In genomic region chr14:30626756-30627742, GRCm38 (mm10) we compare ENCODE assay signal across 7 mouse cellular contexts. TPM values are rescaled to one million over a fixed set of nuclear protein-coding genes. Genes with fewer than 3 reads are reported as not detected.
DNase-seq lines count a peak whose midpoint lies in the region; ATAC-seq lines count a peak whose summit lies in the region.

No protein-coding gene starts in this region.

- DNase-seq in A20 (ENCODE audit: low read depth, low spot score): peak; percentile 56
- peak; percentile 29 for DNase-seq in CD4-positive, CD25-positive, alpha-beta regulatory T cell, adult 2 months (ENCODE audit: low read depth, low spot score)
- no peak for DNase-seq in cerebellum, adult 11 months
- DNase-seq in cerebellum, postnatal 10 days: no peak
- DNase-seq in cerebellum, adult 11-12 months: no peak

- H3K4me3 ChIP-seq in heart, embryonic 14.5 days (ENCODE audit: control insufficient read depth in 1 of 2, insufficient read depth in 1 of 2, low read depth in 1 of 2, low read length in 2 of 2): peak overlapping the region; percentile 65 to 80
- peak overlapping the region; percentile 10; the same call in 1 of the 2 replicates for H3K4me3 ChIP-seq in macrophage (ENCODE audit: inconsistent target)

- no peaks in the 10 kb centered on the region for H3K36me3 ChIP-seq in heart, embryonic 14.5 days (ENCODE audit: control insufficient read depth, insufficient read depth, low read length)
- H3K36me3 ChIP-seq in macrophage (ENCODE audit: inconsistent target): peaks cover 4% of the 10 kb centered on the region; the same call in 1 of the 2 replicates

- peak overlapping the region; percentile 84 for H3K4me2 ChIP-seq in heart, embryonic 14.5 days (ENCODE audit: low read length)

- peak overlapping the region in 1 of 2 experiments; percentile 61; a peak in 3 of 4 replicates for H3K27ac ChIP-seq in heart, embryonic 14.5 days (replicated peaks in 1 of 2; ENCODE audit: control insufficient read depth in 1 of 2, insufficient read depth in 1 of 2, low read depth in 2 of 2, low read length in 2 of 2)
- H3K27ac ChIP-seq in macrophage: peak overlapping the region; percentile 90

- WGBS in heart, embryonic 14.5 days: 62% methylated on average over 12 of the region's 12 CpGs
- WGBS in macrophage (ENCODE audit: missing documents): 0% methylated on average over 9 of the region's 12 CpGs

- no peaks in the 10 kb centered on the region for H3K27me3 ChIP-seq in heart, embryonic 14.5 days (ENCODE audit: control insufficient read depth, insufficient read depth, low read length)

- peaks cover 38% of the 10 kb centered on the region for H3K79me2 ChIP-seq in macrophage (ENCODE audit: inconsistent target)

- no peak for ATAC-seq in heart, embryonic 14.5 days (ENCODE audit: insufficient number of reproducible peaks, insufficient read depth, low FRiP score, low read depth)

- peaks cover 5 to 30% of the 10 kb centered on the region in 2 experiments; a peak in 3 of 4 replicates for H3K4me1 ChIP-seq in heart, embryonic 14.5 days (ENCODE audit: control insufficient read depth in 2 of 2, insufficient read depth in 2 of 2, low read length in 2 of 2)

- no peaks in the 10 kb centered on the region for H3K9me3 ChIP-seq in heart, embryonic 14.5 days (ENCODE audit: control insufficient read depth, low read length)

- H3K9ac ChIP-seq in heart, embryonic 14.5 days (ENCODE audit: low read length): peak overlapping the region; percentile 84; the same call in 1 of the 2 replicates

RNA-seq across cellular contexts. Expression of gene Prkcd, which starts 1.0 kb away (rescaled TPM):
- polyA plus RNA-seq in heart, embryonic 14.5 days (2014; fragmentation: Nextera tagmentation; extraction: Ambion mirVana): 38.4 and 38.6 TPM in 2 replicates
- 1,000 to 10,000 TPM in 23 of 26 experiments, 100 to 1,000 TPM in 3; 920 to 2,399 (median 1,316) TPM for total RNA-seq in macrophage (2018; cell fraction: chromatin; rRNA removed)
- 100 to 1,000 TPM; 168 to 279 (median 213) TPM for total RNA-seq in macrophage (2018; cell fraction: cytosol; rRNA removed)
- total RNA-seq in macrophage (2018; cell fraction: nucleus; rRNA removed): 1,000 to 10,000 TPM in 7 of 26 experiments, 100 to 1,000 TPM in 19; 420 to 1,209 (median 753) TPM
- polyA plus RNA-seq in macrophage (2018): 108 to 303 TPM (median 176 TPM) in 3 replicates

RNA-seq across cellular contexts. Expression of gene Rft1, which starts 27.1 kb away (rescaled TPM):
- 10.6 and 11.8 TPM in 2 replicates for polyA plus RNA-seq in heart, embryonic 14.5 days (2014; fragmentation: Nextera tagmentation; extraction: Ambion mirVana)
- total RNA-seq in macrophage (2018; cell fraction: chromatin; rRNA removed): 10 to 100 TPM; 15.0 to 88.5 (median 53.0) TPM
- total RNA-seq in macrophage (2018; cell fraction: cytosol; rRNA removed): 10 to 100 TPM; 10.8 to 21.9 (median 16.2) TPM
- total RNA-seq in macrophage (2018; cell fraction: nucleus; rRNA removed): 10 to 100 TPM; 13.2 to 52.7 (median 28.8) TPM
- polyA plus RNA-seq in macrophage (2018): 11.3 to 19.5 TPM (median 16.6 TPM) in 3 replicates

Comparison
In these comparisons a context has a peak if more than half of its experiments do, and no peak if none do; other contexts are left out.
1. DNase-seq: peak in A20 (single experiment) and CD4-positive, CD25-positive, alpha-beta regulatory T cell, adult 2 months (single experiment); none in cerebellum, adult 11 months (single experiment), cerebellum, postnatal 10 days (0 of 2) and cerebellum, adult 11-12 months (single experiment).